Mouse (Mus musculus) heart, postnatal 0 days (tissue): ENCODE results near the gene Gm28308.

ENCODE experiments used
- CTCF ChIP-seq: IDR thresholded peaks from 2 replicates; pipeline ENCODE4 v1.5.1; 2016; ENCODE audit warnings: antibody characterized with exemption, control low read depth, low read depth
- EP300 ChIP-seq: IDR thresholded peaks from 2 replicates; pipeline ENCODE4 v1.6.1; 2016; ENCODE audit warnings: antibody characterized with exemption, low read depth

DNA sequence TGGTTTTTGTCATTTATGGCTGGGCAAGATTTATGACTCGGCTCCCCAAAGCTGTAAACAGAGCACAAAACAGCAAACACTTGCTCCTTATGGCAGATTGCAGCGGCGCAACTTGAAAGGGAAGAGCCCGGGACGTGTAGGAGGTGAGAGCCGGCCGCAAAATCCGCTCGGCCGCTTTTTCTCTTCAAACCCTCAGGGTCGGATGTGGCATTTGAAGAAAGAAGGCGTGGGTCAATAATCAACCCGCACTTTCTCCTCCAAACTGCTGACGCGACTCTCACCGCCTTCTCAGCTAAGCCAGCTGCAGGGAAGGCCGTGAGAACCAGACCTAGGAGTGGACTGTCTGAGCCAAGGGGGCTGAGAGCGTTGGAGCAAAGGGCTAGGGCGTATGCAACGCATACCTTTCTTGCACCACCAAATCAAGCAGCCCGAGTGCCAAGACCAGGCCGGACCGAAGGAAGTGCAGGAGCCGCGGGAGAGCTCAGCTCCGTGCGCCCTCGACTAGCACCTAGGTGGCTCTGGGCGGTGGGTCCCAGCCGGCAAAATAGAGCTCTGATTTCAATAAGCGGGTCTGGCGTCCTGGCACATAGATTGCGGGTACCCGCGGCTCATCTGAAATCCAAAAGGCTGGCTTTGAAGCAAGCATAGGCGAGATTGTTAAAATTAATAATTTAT, 35.9 kb downstream of the Gm28308 start, which contains the start of gene 5730596B20Rik:
- TF ChIP-seq CTCF: no peak
- no peak for TF ChIP-seq EP300
